Mouse (Mus musculus) G1E (cell line): Measurements from ENCODE around the gene Polr3b. TPM values are rescaled to one million over a fixed set of nuclear protein-coding genes. Genes with fewer than 3 reads are reported as not detected.

Source experiments
- ATAC-seq: 2 replicates; pipeline ENCODE4 v1.8.0; 2016; ENCODE audit warnings: mild to moderate bottlenecking; ENCODE audit not compliant: insufficient number of reproducible peaks, poor library complexity, low FRiP score, severe bottlenecking; ENCODE audit errors: extremely low read depth
- DNase-seq: peaks from one replicate; pipeline ENCODE4 v3.0.0; 2012; ENCODE audit warnings: low spot score
- H3K27me3 ChIP-seq: 2 replicates; pipeline ENCODE4 v1.6.1; 2012; ENCODE audit warnings: mild to moderate bottlenecking, low read length, inconsistent platforms; ENCODE audit not compliant: insufficient read depth
- H3K36me3 ChIP-seq: replicated peaks from 2 replicates; pipeline ENCODE3; 2012; ENCODE audit warnings: mild to moderate bottlenecking, inconsistent platforms
- H3K4me1 ChIP-seq: 2 replicates; pipeline ENCODE4 v1.6.1; 2012; ENCODE audit warnings: low read depth, low read length, inconsistent platforms, mixed read lengths; ENCODE audit not compliant: insufficient read depth
- H3K4me3 ChIP-seq: 2 replicates; pipeline ENCODE4 v1.5.1; 2012; ENCODE audit warnings: low read depth, mild to moderate bottlenecking, inconsistent platforms, low read length, moderate library complexity, mixed read lengths
- H3K9me3 ChIP-seq: replicated peaks from 2 replicates; pipeline ENCODE4 v1.6.1; 2012; ENCODE audit warnings: inconsistent platforms
- CTCF ChIP-seq: IDR thresholded peaks from 2 replicates; pipeline ENCODE4 v1.5.1; 2012; ENCODE audit warnings: low read depth, low read length, inconsistent platforms, mixed read lengths
- GATA1 ChIP-seq: IDR thresholded peaks from 2 replicates; pipeline ENCODE4 v1.6.1; 2012; ENCODE audit warnings: borderline replicate concordance, low read length, inconsistent platforms, mixed read lengths
- GATA2 ChIP-seq: IDR thresholded peaks from 2 replicates; pipeline ENCODE4 v1.6.1; 2012; ENCODE audit warnings: low read depth, low read length, inconsistent platforms, borderline replicate concordance
- POLR2AphosphoS5 ChIP-seq: IDR thresholded peaks from 2 replicates; pipeline ENCODE4 v1.6.1; 2012; ENCODE audit warnings: low read depth, low read length, inconsistent platforms; ENCODE audit not compliant: insufficient replicate concordance
- TAL1 ChIP-seq: conservative IDR thresholded peaks from 2 replicates; pipeline ENCODE4 v1.6.1; 2012; ENCODE audit warnings: low read depth, low read length, inconsistent platforms, mixed read lengths
- polyA plus RNA-seq: library from polyadenylated mRNA; stranded (reverse); fragments of >175 nt; gene quantifications from 2 replicates; pipeline ENCODE4 v1.2.3, GENCODE M21; 2012
- total RNA-seq, 2 experiments: library from RNA; stranded (forward) in 1 of 2; stranded (reverse) in 1 of 2; fragments of 200-1000 nt in 1 of 2; fragments of >200 nt in 1 of 2; fragmentation: Nextera tagmentation in 1 of 2; gene quantifications; 2 replicates each; pipeline ENCODE4 v1.2.3; 2014 to 2017

Polr3b gene
- total and polyA plus RNA-seq, 3 experiments = 5.6 to 27.2 (median 21.9) TPM

- Histone ChIP-seq H3K4me1 (peaks cover 85% of the 10 kb centered on the region), H3K36me3 (no peaks in the 10 kb centered on the region), H3K4me3 (peak overlapping the region; percentile 63), H3K27me3 (no peaks in the 10 kb centered on the region), H3K9me3 (no peaks in the 10 kb centered on the region)
- ATAC-seq = no peak
- no peak for DNase-seq
- TF ChIP-seq TAL1 (no peak), CTCF (no peak), POLR2AphosphoS5 (no peak), GATA1 (no peak), GATA2 (no peak)
Measured at GRCm38 (mm10) chr10:84578738-84579137, 43.4 kb upstream of the Polr3b start.

GRCm38 (mm10) chr10:84579527-84579926 is 42.6 kb upstream of the Polr3b start:
- peak; percentile 37 for ATAC-seq
- H3K4me1 ChIP-seq = peaks cover 85% of the 10 kb centered on the region
- H3K4me3 ChIP-seq = peak overlapping the region; percentile 47; the same call in 1 of the 2 replicates
- peak; percentile 60 for DNase-seq
- H3K9me3 ChIP-seq = no peaks in the 10 kb centered on the region
- no peaks in the 10 kb centered on the region for H3K27me3 ChIP-seq
- TF ChIP-seq GATA2 (no peak), CTCF (no peak), POLR2AphosphoS5 (no peak), GATA1 (no peak), TAL1 (peak; percentile 82)
- no peaks in the 10 kb centered on the region for H3K36me3 ChIP-seq

GRCm38 (mm10) chr10:84581191-84581590 is 40.9 kb upstream of the Polr3b start:
- DNase-seq = no peak
- Histone ChIP-seq H3K9me3 (no peaks in the 10 kb centered on the region), H3K4me1 (peaks cover 79% of the 10 kb centered on the region), H3K27me3 (no peaks in the 10 kb centered on the region; the same call in 1 of the 2 replicates), H3K4me3 (no peak overlapping the region), H3K36me3 (peaks cover 7% of the 10 kb centered on the region)
- TF ChIP-seq TAL1 (no peak), CTCF (no peak), GATA1 (no peak), POLR2AphosphoS5 (no peak), GATA2 (no peak)
- ATAC-seq = 0 out of 2 replicates have a peak, but pooled peaks have one; percentile 5

GRCm38 (mm10) chr10:84582236-84582635 is 39.9 kb upstream of the Polr3b start:
- Histone ChIP-seq H3K27me3 (no peaks in the 10 kb centered on the region; the same call in 1 of the 2 replicates), H3K9me3 (no peaks in the 10 kb centered on the region), H3K4me3 (no peak overlapping the region), H3K4me1 (peaks cover 74% of the 10 kb centered on the region), H3K36me3 (peaks cover 10% of the 10 kb centered on the region)
- no peak for TF ChIP-seq TAL1
- no peak for TF ChIP-seq CTCF
- TF ChIP-seq POLR2AphosphoS5 = no peak
- TF ChIP-seq GATA2 = no peak
- no peak for TF ChIP-seq GATA1
- no peak for ATAC-seq
- DNase-seq = no peak

GRCm38 (mm10) chr10:84584451-84585293 is 37.4 kb upstream of the Polr3b start:
- Histone ChIP-seq H3K27me3 (no peaks in the 10 kb centered on the region; the same call in 1 of the 2 replicates), H3K9me3 (no peaks in the 10 kb centered on the region), H3K4me3 (no peak overlapping the region), H3K4me1 (peaks cover 57% of the 10 kb centered on the region), H3K36me3 (peaks cover 22% of the 10 kb centered on the region)
- ATAC-seq (no peak), DNase-seq (no peak)
- no peak for TF ChIP-seq POLR2AphosphoS5

GRCm38 (mm10) chr10:84585294-84585650 is 36.8 kb upstream of the Polr3b start:
- TF ChIP-seq GATA1 = no peak
- no peak for TF ChIP-seq GATA2
- TF ChIP-seq POLR2AphosphoS5 = no peak
- no peak for TF ChIP-seq CTCF
- TF ChIP-seq TAL1 = no peak
- Histone ChIP-seq H3K36me3 (peaks cover 28% of the 10 kb centered on the region), H3K4me3 (no peak overlapping the region), H3K4me1 (peaks cover 51% of the 10 kb centered on the region), H3K27me3 (no peaks in the 10 kb centered on the region; the same call in 1 of the 2 replicates), H3K9me3 (no peaks in the 10 kb centered on the region)
- DNase-seq = no peak
- ATAC-seq = no peak
